ENCODE assay signal across 29 mouse cellular contexts in the genomic region with DNA sequence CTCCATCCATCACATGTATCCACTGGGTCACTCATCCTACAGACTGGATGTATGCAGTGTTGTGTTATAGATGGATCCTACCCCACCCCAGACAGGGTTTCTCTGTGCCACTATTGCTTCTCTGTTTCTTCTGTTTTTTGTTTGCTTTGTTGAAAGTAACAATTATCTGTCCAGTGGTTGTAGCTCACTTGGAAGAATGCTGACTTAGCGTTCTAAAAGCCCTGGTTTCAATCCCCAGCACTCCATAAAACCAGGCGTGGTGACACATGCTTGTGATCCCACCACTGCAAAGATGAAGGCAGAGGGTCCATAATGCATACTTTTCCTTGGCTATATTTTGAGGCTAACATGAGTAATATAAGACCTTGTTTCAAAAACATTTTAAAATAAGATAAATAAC. TPM values are rescaled to one million over a fixed set of nuclear protein-coding genes. Genes with fewer than 3 reads are reported as not detected.
"Had no signal": no experiment of that assay in that cellular context is flagged by ENCODE, and none has a peak within 500 bp of the region (broad histone marks: within the 10 kb centered on the region; RNA-seq: fewer than 3 reads in every experiment).

No protein-coding gene starts in this region.

- DNase-seq: cerebellum, adult 8-10 months; cerebellum, adult 9-10 months; cerebellum, adult 9-11 months; cerebellum, postnatal 10 days; cerebellum, postnatal 14 days; cerebellum, postnatal 25 days; cerebellum, postnatal 36 days; embryo, embryonic 11 days; forebrain, postnatal 0 days; gastrocnemius, adult 2 months; gastrocnemius, postnatal 10 days; gastrocnemius, postnatal 14 days; gastrocnemius, postnatal 25 days; gastrocnemius, postnatal 36 days; heart, adult 11 months; heart, adult 18-20 months; heart, adult 2 months had no signal

- H3K27ac ChIP-seq: embryonic facial prominence, embryonic 10.5 days; embryonic facial prominence, embryonic 12.5 days; embryonic facial prominence, embryonic 13.5 days; embryonic facial prominence, embryonic 15.5 days; forebrain, embryonic 10.5 days; forebrain, embryonic 12.5 days; forebrain, embryonic 13.5 days; forebrain, embryonic 15.5 days; gastrocnemius, adult 2 months; heart, adult 2 months had no signal

- H3K4me2 ChIP-seq: embryonic facial prominence, embryonic 12.5 days; embryonic facial prominence, embryonic 13.5 days; embryonic facial prominence, embryonic 15.5 days; forebrain, embryonic 12.5 days; forebrain, embryonic 13.5 days; forebrain, embryonic 15.5 days had no signal

- H3K4me3 ChIP-seq: embryonic facial prominence, embryonic 10.5 days; embryonic facial prominence, embryonic 12.5 days; embryonic facial prominence, embryonic 13.5 days; embryonic facial prominence, embryonic 15.5 days; erythroblast, embryonic 14.5 days; forebrain, embryonic 10.5 days; forebrain, embryonic 12.5 days; forebrain, embryonic 13.5 days; forebrain, embryonic 15.5 days; gastrocnemius, adult 2 months; heart, adult 2 months had no signal

- ATAC-seq: forebrain, embryonic 13.5 days; forebrain, embryonic 14.5 days; forebrain, embryonic 15.5 days; forebrain, postnatal 0 days had no signal

- H3K27me3 ChIP-seq: embryonic facial prominence, embryonic 12.5 days; embryonic facial prominence, embryonic 13.5 days; embryonic facial prominence, embryonic 15.5 days; forebrain, embryonic 12.5 days; forebrain, embryonic 13.5 days; forebrain, embryonic 15.5 days had no signal

- H3K9me3 ChIP-seq: embryonic facial prominence, embryonic 10.5 days; embryonic facial prominence, embryonic 12.5 days; embryonic facial prominence, embryonic 13.5 days; embryonic facial prominence, embryonic 15.5 days; forebrain, embryonic 10.5 days; forebrain, embryonic 12.5 days; forebrain, embryonic 13.5 days; forebrain, embryonic 15.5 days had no signal

- H3K9ac ChIP-seq: embryonic facial prominence, embryonic 12.5 days; embryonic facial prominence, embryonic 13.5 days; embryonic facial prominence, embryonic 15.5 days; forebrain, embryonic 12.5 days; forebrain, embryonic 13.5 days; forebrain, embryonic 15.5 days; forebrain, postnatal 0 days had no signal

- H3K4me1 ChIP-seq: embryonic facial prominence, embryonic 10.5 days; embryonic facial prominence, embryonic 12.5 days; embryonic facial prominence, embryonic 13.5 days; embryonic facial prominence, embryonic 15.5 days; forebrain, embryonic 12.5 days; forebrain, embryonic 15.5 days had no signal

RNA-seq across cellular contexts. Expression of a gene that starts 55.3 kb away (rescaled TPM):
- total RNA-seq: common myeloid progenitor, adult 5-6 weeks; granulocyte monocyte progenitor cell, adult 5-6 weeks had no signal
- polyA plus RNA-seq: erythroblast, embryonic 14.5 days had no signal
